Mouse (Mus musculus) left cerebral cortex, postnatal 14 days (tissue): ENCODE measurements around the gene Atxn7. TPM values are rescaled to one million over a fixed set of nuclear protein-coding genes. Genes with fewer than 3 reads are reported as not detected.
A peak's percentile ranks its signal among the peaks of the same experiment; 100 is the strongest.

Experiments used
- DNase-seq, 2 experiments: peaks; one replicate each; pipeline ENCODE4 v3.0.0; 2021 to 2022; ENCODE audit warnings: low spot score in 2 of 2, mixed read lengths in 1 of 2
- intact Hi-C: fragments of 180-260 bp; cut with DNase I; formaldehyde crosslinking; loops from one replicate; pipeline ENCODE4 v1.15.1; 2025
- total RNA-seq, 2 experiments: library from RNA; stranded (reverse); gene quantifications; 2 replicates each; pipeline ENCODE4 v1.2.3; 2021

Gene Atxn7
- total RNA-seq, 2 experiments from 2014 or later: 20.0 to 20.3 TPM

DNA sequence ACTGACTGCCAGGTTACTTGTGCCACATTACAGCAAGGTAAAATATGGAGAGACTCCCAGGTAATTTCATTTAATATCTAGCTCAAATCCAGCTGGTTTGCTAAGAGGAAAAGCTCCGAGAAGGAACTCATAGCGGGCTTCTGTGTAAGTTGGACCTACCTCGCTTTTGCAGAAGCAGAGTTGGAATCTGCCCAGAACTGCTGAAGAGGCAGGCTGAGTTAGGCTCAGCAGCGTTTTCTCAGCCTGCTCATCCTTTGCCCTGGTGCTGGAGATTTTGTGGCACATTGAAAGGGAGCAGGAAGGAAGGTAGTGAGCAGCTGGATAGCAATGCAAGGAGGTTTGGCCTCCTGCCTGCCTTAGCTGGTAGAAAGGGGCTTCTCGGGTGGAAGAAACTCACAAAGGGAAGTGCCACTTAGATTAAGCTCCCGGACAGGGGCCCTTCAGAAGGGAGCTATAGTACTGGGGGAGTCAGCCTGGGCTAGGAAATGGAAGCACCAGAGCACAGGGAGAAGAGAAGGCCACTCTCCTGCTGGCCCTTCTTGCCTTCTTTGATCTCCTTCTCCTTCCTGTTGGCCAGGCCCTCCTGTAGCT, 10.5 kb downstream of the Atxn7 start:
- no peak for DNase-seq
- intact Hi-C loops: no loop called here

DNA sequence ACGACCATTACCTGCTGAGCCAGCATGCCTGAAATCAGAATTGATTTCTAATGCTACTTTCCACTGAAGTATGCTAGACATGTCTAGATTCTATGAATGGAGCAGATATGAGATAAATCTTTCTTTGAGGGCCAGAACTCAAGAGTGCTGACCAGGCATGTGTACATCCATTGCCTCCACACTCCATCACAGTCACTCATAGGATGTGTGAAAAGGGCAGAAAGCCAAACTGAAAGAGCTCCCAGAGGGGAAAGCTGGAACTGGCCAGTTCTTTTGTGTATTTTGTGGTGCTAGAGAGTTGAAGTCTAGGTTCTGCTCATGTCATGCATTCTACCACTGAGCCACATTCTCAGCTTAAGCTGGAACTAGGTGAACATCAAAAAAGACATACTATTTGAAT, 16.3 kb downstream of the Atxn7 start:
- intact Hi-C loops: no loop called here

DNA sequence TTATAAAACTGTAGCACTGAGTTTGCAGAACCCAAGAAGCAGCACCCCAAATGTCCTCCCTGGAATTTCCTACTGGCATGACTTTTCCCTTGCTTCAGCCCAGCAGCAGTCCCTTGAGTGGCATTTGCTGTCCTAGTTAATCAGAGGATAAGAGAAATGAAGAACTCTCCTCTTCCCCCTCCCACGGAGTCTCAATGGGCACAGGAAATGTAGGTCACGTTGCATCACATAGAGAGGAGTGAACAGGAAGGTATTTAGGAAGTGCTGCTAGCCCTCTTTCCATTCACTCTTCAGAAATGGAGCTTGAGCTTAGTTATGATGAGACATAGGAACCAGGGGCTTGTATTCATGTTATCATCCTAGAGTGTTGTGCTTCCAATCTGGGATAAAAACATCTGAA, 20.0 kb downstream of the Atxn7 start:
- peak in 1 of 2 experiments; percentile 23 for DNase-seq
- intact Hi-C loops: no loop called here

More for the DNA sequence above, 16.3 kb downstream of the Atxn7 start:
- DNase-seq: no peak

DNA sequence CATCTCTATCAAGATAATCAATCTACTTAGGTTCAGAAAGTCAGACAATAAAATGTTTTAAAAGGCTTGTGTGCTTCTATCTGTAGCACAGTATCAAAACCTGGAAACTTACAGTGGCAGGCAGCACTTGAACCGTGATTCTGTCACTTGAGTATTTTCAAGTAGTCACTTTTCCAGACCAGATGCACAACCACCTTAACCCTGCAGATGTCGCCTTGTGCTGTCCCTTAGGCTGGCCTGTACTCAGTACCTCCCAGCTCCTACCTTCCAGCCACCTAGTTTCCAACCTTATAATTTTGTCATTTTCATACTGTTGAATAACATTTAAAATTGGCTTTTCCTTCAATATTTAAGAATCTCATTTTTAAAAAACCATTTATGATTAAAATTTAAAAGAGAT, 20.9 kb downstream of the Atxn7 start:
- no peak for DNase-seq
- intact Hi-C loops: no loop called here

DNA sequence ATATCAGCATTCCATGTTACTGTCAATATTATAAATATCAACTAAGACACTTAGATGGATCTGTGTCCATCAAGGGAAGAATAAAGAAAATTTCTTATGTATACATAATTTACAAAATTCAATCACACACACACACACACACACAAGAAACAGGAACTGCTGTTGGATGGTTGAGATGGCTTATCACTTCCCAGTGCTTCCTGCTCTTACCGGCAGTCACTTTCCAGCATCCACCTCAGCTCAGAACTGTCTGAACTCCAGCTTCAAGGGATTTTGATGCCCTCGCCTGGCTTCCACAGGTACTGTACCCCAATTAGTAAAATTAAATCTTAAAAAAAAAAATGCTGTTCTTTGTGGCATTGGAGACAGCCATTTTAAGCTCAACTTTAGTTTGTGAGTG, 27.2 kb downstream of the Atxn7 start:
- DNase-seq: no peak
- intact Hi-C loops: no loop called here

DNA sequence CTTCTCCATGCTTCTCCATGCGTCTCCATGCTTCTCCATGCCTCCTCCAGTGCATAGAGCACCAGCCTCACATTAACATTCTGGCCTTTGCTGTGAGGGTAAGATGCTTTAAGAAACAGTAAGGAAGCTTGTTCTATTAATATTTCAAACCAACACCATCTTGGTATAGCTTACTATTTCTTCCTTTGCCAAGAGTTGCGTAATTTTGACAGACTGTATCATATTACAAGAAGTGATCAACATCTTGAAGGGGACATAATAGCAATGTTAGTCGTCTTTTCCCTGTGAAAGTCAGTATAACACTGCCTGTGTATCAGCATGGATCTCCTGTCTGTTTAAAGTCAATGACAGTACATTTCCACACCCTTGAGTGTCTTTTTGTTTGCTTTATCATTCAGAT, 29.5 kb downstream of the Atxn7 start:
- DNase-seq: no peak
- intact Hi-C loops: no loop called here

DNA sequence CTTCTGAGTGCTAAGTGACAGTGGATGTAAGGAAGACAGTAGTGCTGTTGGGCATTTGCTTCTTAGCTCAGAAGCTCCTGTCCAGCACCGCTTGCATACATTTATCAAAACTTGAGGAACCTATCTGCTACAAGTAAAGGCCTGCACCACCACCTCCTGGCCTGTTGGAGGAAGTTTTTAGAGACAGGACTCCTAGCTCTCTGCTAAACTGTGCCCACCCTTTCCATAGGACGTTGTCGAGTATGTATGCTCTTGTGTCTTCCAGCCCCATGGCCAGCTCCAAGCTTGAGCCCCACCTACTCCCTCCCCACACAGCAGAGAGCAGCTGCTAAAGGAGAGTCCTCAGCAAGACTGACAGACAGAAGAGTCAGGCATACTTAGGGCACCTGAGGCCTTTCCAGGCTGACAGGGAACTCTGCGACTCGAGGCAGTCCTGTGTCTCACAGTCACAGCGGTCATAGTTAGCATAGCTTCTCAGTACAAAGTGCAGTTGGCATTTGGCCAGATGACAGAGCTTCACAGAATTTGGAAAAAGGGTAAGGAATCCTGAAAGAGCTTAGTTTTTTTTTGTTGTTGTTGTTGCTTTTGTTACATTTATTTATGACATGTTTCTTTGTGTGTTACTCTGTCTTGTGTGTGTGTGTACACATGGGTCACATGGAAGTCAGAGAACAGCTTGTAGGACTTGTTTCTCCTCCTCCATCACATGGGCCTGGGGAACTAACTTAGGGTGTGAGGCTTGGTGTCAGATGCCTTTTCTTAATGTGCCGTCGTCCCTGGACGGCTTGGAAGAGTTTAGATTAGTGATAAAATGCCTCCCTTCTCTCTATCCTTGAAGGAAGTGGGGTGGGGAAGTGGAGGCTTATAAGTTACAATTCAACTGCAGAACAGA, 34.2 kb downstream of the Atxn7 start:
- intact Hi-C loops: no loop called here

DNA sequence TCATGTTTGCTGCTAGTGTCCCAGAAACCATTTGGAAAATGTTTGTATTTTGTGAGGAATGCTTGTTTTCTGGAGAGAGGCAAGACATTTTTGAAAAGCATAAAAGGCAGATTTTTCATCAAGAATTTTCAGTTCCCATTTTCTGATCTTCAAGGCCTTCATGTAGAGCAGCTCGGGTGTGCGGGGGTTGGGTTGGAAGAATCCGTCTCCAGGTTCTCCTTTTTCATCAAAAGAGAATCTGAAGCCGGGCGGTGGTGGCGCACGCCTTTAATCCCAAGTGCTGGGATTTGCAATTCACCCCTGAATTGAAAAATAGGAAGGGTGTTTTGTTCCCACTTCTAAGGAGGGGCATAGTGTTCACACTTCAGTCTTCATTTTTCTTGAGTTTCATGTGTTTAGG, 41.5 kb downstream of the Atxn7 start:
- intact Hi-C loops: no loop called here
- DNase-seq: no peak

More for the DNA sequence above, 34.2 kb downstream of the Atxn7 start:
- no peak for DNase-seq

DNA sequence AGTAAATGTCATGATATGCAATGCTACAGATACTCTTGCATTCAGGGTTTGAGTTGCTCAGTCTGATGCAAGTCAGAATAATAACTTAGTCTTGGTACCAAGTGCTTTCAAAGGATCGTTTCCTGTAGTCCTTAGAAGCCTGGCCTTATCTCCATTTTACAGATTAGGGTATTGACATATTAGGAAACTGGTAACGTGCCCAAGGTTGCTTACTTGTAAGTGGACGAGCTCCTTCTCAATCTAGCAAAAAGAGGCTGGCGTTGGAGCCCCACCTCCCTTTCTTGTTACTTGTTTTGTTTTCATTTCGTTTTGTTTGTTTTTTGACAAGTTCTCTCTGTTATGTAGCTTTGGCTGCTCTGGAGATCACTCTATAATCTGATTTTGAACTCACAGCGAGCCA, 48.5 kb downstream of the Atxn7 start:
- intact Hi-C loops: loop anchor here (5.0 kb wide), 2 partner anchors 47 to 88 kb away; partner anchors contain the start of genes Atxn7 and Thoc7
- DNase-seq: no peak

DNA sequence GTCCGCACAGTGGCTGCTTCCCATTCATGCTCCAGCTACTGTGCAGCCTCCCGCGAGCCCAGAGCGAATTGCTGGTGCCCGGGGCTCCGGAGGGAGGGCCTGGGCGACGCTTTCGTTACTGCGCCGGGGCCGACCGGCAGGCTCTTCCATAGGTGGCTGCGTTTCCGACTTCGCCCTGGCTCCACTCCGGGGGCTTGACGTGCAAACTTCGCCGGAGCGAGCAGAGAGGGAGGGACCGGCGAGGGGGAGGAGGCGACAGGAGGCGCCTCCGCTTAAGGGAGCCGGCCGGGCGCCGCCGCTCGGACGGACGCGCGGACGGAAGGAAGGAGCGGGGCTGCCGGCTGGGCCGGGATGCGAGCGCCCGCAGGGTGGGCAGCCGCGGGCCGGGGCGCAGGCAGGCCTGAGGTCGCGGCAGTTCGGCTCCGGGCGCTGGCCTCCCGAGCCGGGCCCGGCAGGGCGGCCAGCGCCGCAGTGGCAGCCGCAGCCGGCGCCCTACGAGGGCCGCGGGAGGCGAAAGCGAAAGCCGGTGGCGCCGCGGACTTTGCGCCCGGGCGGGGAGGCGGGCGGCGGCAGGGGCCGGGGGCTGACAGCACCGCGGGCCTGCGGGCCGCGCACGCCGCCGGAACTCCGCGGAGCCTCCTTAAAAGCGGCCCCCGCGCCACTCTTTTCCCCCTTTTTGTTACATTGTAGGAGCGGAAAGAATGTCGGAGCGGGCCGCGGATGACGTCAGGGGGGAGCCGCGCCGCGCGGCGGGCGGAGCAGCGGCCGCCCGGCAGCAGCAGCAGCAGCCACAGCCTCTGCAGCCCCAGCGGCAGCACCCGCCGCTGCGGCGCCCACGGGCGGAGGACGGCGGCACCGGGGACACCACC, 51.4 kb downstream of the Atxn7 start:
- peak; percentile 75 to 86 for DNase-seq
- intact Hi-C loops: loop anchor here (5.0 kb wide), 2 partner anchors 50 to 85 kb away; partner anchors contain the start of genes Atxn7 and Thoc7

DNA sequence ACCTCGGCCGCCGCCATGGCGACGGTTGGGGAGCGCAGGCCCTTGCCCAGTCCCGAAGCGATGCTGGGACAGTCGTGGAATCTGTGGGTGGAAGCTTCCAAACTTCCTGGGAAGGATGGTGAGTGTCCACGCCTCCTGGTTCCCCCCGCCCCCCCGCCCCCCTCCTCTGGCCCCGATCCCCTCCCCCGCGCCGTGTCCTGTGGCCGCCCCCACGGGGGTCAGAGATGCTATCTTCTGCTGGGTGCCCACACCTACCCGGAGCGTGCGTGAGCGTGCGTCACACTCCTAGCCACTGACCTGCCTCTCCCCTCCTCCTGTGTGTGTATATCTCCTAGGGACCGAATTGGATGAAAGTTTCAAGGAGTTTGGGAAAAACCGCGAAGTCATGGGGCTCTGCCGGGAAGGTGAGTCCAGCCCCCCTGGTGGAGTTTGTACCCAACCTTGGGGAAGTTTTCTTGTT, 52.0 kb downstream of the Atxn7 start:
- DNase-seq: peak in 1 of 2 experiments; percentile 21

DNA sequence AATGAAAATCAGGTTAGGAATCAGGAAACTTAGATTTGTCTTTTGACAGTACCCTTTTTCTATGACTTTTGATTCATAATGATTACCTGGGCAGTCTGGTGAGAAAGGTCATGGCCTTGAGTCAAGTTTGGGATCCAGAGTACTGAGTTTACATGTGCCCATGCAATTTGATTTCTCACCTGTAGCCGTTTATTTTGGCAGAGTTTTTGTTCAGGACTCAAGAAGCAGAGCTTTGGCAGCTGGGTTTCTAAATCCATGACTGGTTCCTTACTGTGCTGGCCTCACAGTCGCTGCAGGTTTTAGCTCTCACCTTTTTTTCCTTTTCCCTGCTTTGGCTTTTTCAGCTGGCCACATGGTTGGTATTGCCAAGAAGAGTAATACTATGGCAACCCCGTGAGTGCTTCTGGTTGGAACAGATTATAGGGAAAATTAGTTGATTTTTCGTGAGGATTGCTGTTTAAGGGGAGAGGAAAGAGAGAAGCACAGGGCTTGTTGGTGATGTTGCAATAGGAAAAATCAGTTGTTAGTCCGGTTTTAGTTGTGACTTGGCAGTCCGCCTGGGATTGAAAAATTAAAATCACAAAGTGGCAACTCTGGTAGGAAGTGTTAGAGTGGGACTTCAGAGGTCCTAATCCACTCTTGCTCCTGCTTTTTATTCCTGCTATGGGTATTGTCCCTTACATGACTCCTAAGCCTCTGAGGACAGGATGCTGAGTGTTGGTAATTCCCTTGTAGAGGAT, 53.6 kb downstream of the Atxn7 start:
- DNase-seq: no peak
- intact Hi-C loops: loop anchor here (5.0 kb wide), 2 partner anchors 53 to 82 kb away; partner anchors contain the start of genes Atxn7 and Thoc7

More for the DNA sequence above, 52.0 kb downstream of the Atxn7 start:
- intact Hi-C loops: loop anchor here (5.0 kb wide), 2 partner anchors 51 to 84 kb away; partner anchors contain the start of genes Atxn7 and Thoc7

DNA sequence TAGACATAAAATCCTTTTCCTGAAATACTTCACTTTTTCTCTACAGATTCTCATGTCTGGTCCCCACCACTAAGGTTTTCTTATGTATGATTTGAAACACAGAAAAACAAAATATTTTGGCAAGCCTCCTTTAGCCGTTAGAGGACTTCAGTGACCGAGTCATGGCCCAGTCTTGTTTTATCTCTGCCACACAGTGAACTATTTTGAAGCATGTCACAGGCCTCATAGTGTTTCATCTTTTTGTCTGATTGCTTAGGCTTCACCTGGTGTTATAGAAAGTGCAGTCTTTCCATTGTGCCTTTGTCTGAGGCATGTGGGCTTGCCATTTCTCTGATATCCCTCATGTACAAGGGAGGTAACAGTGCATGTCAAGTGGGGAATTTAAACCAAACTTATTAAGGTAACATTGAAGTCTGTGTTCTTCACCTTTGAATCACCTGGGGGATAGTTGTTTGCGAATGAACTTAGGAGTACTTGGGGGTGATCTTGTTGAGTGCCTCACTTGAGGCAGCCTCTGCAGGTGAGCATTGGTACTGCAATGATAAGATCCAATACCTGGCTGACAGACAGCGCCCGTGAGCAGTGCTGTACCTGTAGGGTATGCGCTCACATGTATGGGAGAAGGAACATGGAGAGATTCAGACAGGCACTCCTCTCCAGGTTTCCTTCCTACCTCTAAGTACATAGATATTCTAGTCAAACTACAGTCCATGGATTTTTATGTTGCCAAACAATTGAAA, 58.1 kb downstream of the Atxn7 start:
- intact Hi-C loops: no loop called here
- DNase-seq: no peak

DNA sequence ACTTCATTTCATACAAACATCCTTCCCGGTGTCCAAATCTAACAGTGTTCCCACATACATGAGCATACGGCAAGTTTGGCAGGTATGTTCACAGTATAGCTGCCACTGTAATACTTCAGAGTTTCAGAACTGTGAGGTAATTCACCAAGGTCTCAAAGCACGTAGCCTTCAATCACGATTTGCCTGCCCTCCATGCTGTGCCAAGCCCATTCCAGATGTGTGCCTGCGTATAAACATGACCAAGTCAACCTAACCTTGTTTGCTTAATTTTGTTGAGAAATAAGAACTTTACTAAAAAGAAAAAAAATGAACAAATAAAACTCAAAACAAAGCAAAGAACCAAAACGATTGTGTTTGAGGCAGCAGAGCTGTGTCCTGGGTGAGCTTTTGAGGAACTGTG, 60.0 kb downstream of the Atxn7 start:
- intact Hi-C loops: no loop called here

DNA sequence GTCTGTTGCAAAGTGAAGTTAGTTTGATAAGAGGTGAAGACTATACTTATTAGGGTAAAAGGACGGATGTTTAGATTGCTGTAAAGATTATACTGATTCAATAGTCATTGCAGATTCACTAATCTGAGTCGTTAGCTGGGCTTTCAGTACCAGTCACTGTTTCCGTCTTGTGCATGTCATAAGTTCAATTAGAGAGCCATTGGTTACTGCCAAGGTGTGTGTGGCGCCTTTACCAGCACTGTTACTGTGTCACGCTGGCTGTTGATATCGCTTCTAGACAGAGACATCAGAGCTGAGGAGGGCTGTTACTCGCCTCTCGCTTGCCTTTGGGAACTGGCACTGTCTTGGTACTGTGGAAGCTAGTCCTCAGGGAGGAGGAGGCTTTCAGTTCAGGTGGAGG, 64.6 kb downstream of the Atxn7 start:
- no peak for DNase-seq
- intact Hi-C loops: no loop called here

More for the DNA sequence above, 60.0 kb downstream of the Atxn7 start:
- no peak for DNase-seq

DNA sequence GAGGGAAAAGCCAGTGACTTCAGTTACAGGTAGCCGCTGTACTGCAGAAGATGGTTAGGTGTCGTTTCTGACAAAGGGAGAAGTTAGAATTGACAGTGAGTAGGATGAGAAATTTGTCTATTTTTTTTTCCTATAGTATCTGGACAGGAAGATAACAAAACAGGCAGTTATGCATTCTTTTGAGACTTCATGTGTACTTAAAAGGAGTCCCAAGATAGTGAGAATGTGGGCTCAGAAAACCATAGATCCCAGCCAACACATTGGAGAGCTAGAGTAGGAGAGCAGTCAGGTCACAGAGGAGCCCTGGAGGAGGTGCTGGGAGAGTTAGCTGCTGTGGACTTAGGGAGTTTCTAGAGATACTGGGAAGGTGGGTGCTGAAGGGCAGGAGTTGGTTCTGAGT, 69.4 kb downstream of the Atxn7 start:
- intact Hi-C loops: no loop called here
- DNase-seq: no peak

DNA sequence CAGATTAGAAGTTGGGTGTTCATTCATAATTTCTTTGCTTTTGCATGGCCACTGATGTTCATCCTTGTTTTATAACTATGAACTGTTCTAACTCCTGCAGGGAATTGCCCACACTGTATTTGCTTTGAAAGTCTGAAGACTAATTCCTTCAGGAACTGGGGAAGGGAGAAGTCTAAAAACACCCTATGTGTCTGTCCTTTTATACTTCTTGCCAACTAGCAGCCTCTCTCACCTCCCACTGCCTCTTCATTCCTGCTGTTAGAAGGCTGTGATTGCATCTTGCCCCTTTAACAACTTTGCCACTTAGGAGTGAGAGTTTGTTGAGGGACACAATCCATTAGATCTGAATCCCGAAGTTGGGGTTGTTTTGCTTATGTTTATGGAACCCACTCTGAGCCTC, 71.6 kb downstream of the Atxn7 start:
- no peak for DNase-seq
- intact Hi-C loops: no loop called here

DNA sequence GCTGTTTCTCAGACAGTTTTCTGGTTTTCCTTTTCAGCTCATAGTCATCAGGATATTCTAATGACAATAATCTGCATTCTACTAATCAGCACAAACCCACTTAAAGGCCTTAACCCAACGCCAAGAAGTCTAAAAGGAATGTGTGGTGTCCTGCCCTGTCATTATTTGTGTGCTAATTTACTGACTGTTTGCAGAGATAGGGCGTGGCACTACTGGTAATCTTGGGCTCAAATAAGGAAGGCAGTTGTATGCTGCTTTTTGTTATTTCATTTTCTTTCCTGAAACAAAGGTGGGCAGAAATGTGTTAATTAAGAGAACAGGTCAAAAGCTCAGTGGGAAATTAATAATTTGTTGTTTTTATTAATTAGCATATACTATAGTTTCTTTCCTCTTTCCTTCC, 75.1 kb downstream of the Atxn7 start:
- DNase-seq: no peak
- intact Hi-C loops: no loop called here
